Mouse (Mus musculus): ENCODE measurements around the gene Cep112. TPM values are rescaled to one million over a fixed set of nuclear protein-coding genes. Genes with fewer than 3 reads are reported as not detected.
A peak's percentile ranks its signal among the peaks of the same experiment; 100 is the strongest.

Cep112 gene
- polyA plus RNA-seq, 1 experiment, result 17.0 TPM

DNA sequence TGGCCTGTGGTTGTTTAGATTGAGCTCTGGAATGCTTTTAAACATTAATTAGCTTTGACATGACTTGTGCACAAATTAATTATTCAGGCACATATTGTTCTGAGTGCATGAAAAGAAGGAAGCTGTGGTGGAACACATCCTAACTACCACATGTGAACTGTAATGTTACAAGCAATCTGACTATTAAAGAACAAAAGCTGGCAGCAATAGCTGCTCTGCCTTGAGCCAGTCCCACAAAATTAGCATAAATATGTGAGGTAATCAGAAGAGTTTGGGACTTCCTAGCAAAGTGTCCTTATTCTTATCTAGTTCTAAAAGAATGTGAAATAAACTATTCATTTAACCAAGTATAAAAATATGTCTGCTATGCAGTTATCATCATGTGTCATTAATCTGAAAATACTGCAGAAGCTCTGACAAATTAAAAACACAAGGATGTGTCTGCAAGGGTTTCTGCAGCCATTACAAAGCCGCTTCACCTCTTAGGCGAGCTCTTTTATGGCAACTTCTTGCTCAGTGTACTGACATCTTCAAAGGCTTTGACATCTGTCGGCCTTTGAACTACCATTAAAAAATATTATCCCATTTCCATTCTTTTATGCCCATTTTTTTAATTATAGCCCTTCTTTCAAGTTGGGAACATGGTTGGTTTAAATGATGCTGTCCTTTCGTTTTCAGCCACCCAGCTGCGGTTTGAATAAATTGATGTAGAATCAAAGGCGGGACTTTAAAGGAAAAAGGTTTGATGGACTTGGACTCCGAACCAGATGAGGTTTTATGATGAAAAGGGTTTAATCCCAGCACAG lies 195.8 kb downstream of the Cep112 start:
- Histone ChIP-seq H3K4me1 (ENCODE audit: control insufficient read depth, insufficient read depth, low read length) (no peaks in the 10 kb centered on the region), H3K9ac (ENCODE audit: low read depth, poor library complexity, severe bottlenecking) (no peak overlapping the region), H3K36me3 (ENCODE audit: control insufficient read depth, insufficient read depth, low read length, poor library complexity, severe bottlenecking) (no peaks in the 10 kb centered on the region), H3K4me3 (ENCODE audit: low read depth, low read length) (no peak overlapping the region), H3K27ac (ENCODE audit: insufficient read depth, low read length) (no peak overlapping the region), H3K9me3 (replicated peaks; ENCODE audit: control insufficient read depth, insufficient read depth, low read length, poor library complexity, severe bottlenecking) (no peaks in the 10 kb centered on the region), H3K27me3 (ENCODE audit: control insufficient read depth, insufficient read depth, low read length, poor library complexity, severe bottlenecking) (no peaks in the 10 kb centered on the region)
- TF ChIP-seq CTCF (IDR thresholded peaks at IDR 0.05; ENCODE audit: low read depth, low read length), result no peak
- TF ChIP-seq POLR2A (IDR thresholded peaks at IDR 0.05; ENCODE audit: insufficient read depth, low read length), result no peak
- no peak for TF ChIP-seq EP300 (IDR thresholded peaks at IDR 0.05; ENCODE audit: insufficient read depth, low read depth, low read length)

DNA sequence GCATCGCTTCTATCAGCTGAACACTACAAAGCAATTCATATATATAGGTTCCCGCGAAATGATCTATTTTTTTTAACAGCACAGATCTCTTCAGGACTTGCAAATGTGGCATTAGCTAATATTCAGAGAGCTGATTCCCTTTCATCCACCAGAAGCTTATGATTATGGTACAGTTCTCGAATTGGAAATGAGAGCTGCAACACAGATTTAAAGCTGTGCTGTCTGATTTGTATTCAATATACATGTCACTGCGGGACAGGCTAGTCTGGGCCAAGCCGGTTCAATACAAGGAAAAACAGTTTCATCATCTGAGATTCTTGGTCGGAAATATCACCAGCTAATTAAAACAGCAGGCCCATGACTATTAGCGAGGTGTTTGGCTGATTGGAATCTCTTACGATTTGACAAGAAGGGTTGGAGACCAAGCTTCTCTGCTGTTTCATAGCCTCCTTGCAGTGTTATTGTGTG lies 196.5 kb downstream of the Cep112 start:
- H3K4me3 ChIP-seq (ENCODE audit: low read depth, low read length), result no peak overlapping the region
- TF ChIP-seq EP300 (IDR thresholded peaks at IDR 0.05; ENCODE audit: insufficient read depth, low read depth, low read length), result no peak
- no peak overlapping the region for H3K27ac ChIP-seq (ENCODE audit: insufficient read depth, low read length)

DNA sequence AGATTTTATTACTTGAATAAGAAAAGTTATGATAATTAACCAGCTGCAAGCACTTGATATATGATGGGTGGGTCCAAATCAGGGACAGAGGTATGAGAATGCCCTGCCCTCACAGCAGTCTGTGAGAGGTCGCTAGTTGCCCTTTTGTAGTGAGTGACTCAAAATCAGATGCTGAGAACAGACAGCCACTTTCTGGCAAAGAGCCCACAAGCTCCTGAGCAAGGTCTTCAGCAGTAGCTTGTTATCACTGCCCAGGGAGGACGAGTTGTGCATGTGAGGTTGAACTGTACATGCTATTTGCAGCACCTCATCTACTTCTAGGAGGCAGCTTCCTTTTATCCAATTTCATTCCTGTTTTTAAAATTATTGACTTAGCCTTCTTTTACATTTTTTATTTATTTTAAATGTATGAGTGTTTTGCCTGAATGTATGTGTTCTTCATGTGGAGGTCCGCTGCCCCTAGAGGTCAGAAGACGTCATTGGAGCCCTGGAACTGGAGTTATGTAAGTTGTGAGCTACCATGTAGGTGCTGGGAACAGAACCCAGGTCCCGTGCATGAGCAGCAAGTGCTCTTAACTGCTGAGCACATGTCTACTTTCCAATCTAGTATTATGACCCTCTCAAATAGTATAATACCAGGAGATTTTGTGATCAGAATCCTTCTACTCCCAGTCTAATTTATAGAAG lies 200.7 kb downstream of the Cep112 start:
- Histone ChIP-seq H3K27me3 (ENCODE audit: control insufficient read depth, insufficient read depth, low read length, poor library complexity, severe bottlenecking) (no peaks in the 10 kb centered on the region), H3K9me3 (replicated peaks; ENCODE audit: control insufficient read depth, insufficient read depth, low read length, poor library complexity, severe bottlenecking) (no peaks in the 10 kb centered on the region), H3K36me3 (ENCODE audit: control insufficient read depth, insufficient read depth, low read length, poor library complexity, severe bottlenecking) (no peaks in the 10 kb centered on the region), H3K9ac (ENCODE audit: low read depth, poor library complexity, severe bottlenecking) (no peak overlapping the region), H3K4me1 (ENCODE audit: control insufficient read depth, insufficient read depth, low read length) (no peaks in the 10 kb centered on the region), H3K27ac (ENCODE audit: insufficient read depth, low read length) (no peak overlapping the region), H3K4me3 (ENCODE audit: low read depth, low read length) (no peak overlapping the region)
- TF ChIP-seq CTCF (IDR thresholded peaks at IDR 0.05; ENCODE audit: low read depth, low read length) (peak; percentile 3), EP300 (IDR thresholded peaks at IDR 0.05; ENCODE audit: insufficient read depth, low read depth, low read length) (no peak)

More for the DNA sequence above, 196.5 kb downstream of the Cep112 start:
- no peaks in the 10 kb centered on the region for H3K9me3 ChIP-seq (replicated peaks; ENCODE audit: control insufficient read depth, insufficient read depth, low read length, poor library complexity, severe bottlenecking)
- H3K36me3 ChIP-seq (ENCODE audit: control insufficient read depth, insufficient read depth, low read length, poor library complexity, severe bottlenecking), result no peaks in the 10 kb centered on the region
- H3K4me1 ChIP-seq (ENCODE audit: control insufficient read depth, insufficient read depth, low read length), result no peaks in the 10 kb centered on the region
- no peaks in the 10 kb centered on the region for H3K27me3 ChIP-seq (ENCODE audit: control insufficient read depth, insufficient read depth, low read length, poor library complexity, severe bottlenecking)
- H3K9ac ChIP-seq (ENCODE audit: low read depth, poor library complexity, severe bottlenecking), result no peak overlapping the region

DNA sequence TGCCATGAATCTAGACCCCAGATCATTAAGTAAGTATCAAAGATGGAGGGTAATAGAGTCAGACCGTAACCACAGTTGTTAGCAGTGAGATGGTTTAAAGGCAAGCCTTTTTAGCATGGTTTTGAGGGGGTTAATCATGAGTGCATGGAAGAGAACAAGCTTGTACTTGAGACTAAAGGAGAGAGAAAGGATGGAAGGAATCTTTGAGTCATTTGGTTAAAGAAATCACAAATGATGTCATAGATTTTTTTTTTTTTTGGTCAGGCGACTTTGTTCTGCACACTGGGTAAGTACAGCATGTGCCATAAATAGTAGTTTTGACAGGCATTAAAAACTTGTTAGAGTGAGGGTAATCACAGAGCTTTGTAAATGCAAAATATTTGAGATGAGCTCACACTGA lies 212.8 kb downstream of the Cep112 start:
- Histone ChIP-seq H3K36me3 (ENCODE audit: control insufficient read depth, insufficient read depth, low read length, poor library complexity, severe bottlenecking) (no peaks in the 10 kb centered on the region), H3K9ac (ENCODE audit: low read depth, poor library complexity, severe bottlenecking) (no peak overlapping the region), H3K27me3 (ENCODE audit: control insufficient read depth, insufficient read depth, low read length, poor library complexity, severe bottlenecking) (no peaks in the 10 kb centered on the region), H3K27ac (ENCODE audit: insufficient read depth, low read length) (no peak overlapping the region), H3K4me1 (ENCODE audit: control insufficient read depth, insufficient read depth, low read length) (no peaks in the 10 kb centered on the region), H3K9me3 (replicated peaks; ENCODE audit: control insufficient read depth, insufficient read depth, low read length, poor library complexity, severe bottlenecking) (no peaks in the 10 kb centered on the region), H3K4me3 (ENCODE audit: low read depth, low read length) (no peak overlapping the region)
- no peak for TF ChIP-seq CTCF (IDR thresholded peaks at IDR 0.05; ENCODE audit: low read depth, low read length)
- TF ChIP-seq EP300 (IDR thresholded peaks at IDR 0.05; ENCODE audit: insufficient read depth, low read depth, low read length), result no peak
- no peak for TF ChIP-seq POLR2A (IDR thresholded peaks at IDR 0.05; ENCODE audit: insufficient read depth, low read length)

DNA sequence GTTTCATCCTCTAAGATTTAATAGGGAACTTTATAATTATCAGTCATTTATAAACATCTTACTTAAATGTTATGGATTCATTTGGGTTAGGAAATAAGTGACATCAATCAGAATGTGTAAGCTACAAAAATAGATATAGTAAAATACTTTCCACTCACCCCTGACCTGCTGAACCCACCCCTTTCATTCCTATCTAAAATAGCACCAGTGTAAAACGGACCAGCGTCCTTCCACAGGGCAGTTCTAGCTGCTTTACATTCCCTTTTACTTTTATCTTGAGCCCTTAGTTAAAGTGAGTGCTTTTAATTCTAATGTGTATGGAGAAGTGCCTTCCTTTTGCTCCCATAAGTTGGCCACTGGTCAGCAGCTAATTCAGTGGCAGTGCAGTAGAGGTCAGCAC lies 230.6 kb downstream of the Cep112 start:
- no peak overlapping the region for H3K4me3 ChIP-seq (ENCODE audit: low read depth, low read length)
- H3K36me3 ChIP-seq (ENCODE audit: control insufficient read depth, insufficient read depth, low read length, poor library complexity, severe bottlenecking), result no peaks in the 10 kb centered on the region
- H3K27ac ChIP-seq (ENCODE audit: insufficient read depth, low read length), result no peak overlapping the region
- TF ChIP-seq POLR2A (IDR thresholded peaks at IDR 0.05; ENCODE audit: insufficient read depth, low read length), result no peak
- TF ChIP-seq EP300 (IDR thresholded peaks at IDR 0.05; ENCODE audit: insufficient read depth, low read depth, low read length), result no peak
- TF ChIP-seq CTCF (IDR thresholded peaks at IDR 0.05; ENCODE audit: low read depth, low read length), result no peak
- no peaks in the 10 kb centered on the region for H3K4me1 ChIP-seq (ENCODE audit: control insufficient read depth, insufficient read depth, low read length)
- no peak overlapping the region for H3K9ac ChIP-seq (ENCODE audit: low read depth, poor library complexity, severe bottlenecking)
- no peaks in the 10 kb centered on the region for H3K9me3 ChIP-seq (replicated peaks; ENCODE audit: control insufficient read depth, insufficient read depth, low read length, poor library complexity, severe bottlenecking)
- no peaks in the 10 kb centered on the region for H3K27me3 ChIP-seq (ENCODE audit: control insufficient read depth, insufficient read depth, low read length, poor library complexity, severe bottlenecking)

DNA sequence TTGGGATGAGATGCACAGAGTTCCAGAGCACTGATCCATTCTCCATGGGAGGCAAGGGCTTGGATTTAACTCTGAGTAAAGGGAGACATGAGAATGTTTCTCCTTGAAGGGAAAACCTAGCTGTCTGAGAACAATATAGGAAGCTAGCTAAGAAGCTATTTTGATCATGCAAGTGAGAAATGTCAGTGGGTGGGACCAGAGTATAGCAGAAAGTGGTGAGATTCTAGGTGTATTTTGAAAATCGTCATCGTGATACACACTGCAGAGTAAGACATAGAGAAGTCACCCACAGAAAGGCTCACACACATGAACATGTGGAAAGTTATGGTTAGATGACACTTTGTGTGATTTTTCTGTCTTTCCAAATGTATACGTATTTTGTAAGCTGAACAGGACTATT lies 257.0 kb downstream of the Cep112 start:
- Histone ChIP-seq H3K4me1 (ENCODE audit: control insufficient read depth, insufficient read depth, low read length) (no peaks in the 10 kb centered on the region), H3K4me3 (ENCODE audit: low read depth, low read length) (no peak overlapping the region), H3K27me3 (ENCODE audit: control insufficient read depth, insufficient read depth, low read length, poor library complexity, severe bottlenecking) (no peaks in the 10 kb centered on the region), H3K9ac (ENCODE audit: low read depth, poor library complexity, severe bottlenecking) (no peak overlapping the region), H3K27ac (ENCODE audit: insufficient read depth, low read length) (no peak overlapping the region), H3K36me3 (ENCODE audit: control insufficient read depth, insufficient read depth, low read length, poor library complexity, severe bottlenecking) (no peaks in the 10 kb centered on the region), H3K9me3 (replicated peaks; ENCODE audit: control insufficient read depth, insufficient read depth, low read length, poor library complexity, severe bottlenecking) (no peaks in the 10 kb centered on the region)
- TF ChIP-seq CTCF (IDR thresholded peaks at IDR 0.05; ENCODE audit: low read depth, low read length) (no peak), POLR2A (IDR thresholded peaks at IDR 0.05; ENCODE audit: insufficient read depth, low read length) (no peak), EP300 (IDR thresholded peaks at IDR 0.05; ENCODE audit: insufficient read depth, low read depth, low read length) (no peak)

All from ES-Bruce4 (cell line).